Mouse (Mus musculus): Measurements from ENCODE around the gene Sgms2.

Gene Sgms2

DNA sequence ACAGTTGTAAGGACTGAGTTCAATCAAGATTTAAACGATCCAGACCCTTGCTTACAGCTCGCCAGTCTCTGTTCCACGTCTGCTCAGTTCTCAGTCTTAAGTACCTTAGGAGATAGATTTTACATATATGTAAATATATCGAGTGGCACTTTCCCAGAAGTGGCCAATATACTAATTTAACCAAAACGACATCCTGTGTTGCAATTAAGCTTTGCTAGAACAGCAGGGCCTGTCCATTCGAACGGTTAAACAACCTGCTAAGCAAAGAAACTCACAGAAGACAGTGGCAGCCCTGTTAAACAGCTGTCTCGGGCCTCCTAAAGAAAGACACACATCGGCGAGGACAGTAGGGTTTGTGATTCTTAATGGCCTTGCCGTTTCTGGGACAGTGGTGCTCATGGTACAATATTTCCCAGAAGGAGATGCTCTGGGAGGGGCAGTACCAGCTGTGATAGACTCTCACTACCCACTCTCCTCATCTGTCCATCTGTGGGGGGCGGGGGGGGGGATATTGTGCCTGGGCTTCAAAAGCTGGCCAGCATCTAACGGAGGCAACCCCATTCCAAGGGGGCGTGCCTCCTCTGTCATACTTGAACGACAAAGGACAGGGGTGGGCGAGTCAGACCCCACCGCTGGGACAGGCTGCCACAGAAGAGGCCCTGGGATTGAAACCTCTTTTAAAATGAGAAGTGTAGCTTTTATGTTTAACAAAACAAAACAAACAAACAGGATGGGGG, 9.1 kb downstream of the Sgms2 start:
- Histone ChIP-seq H3K27me3 (ENCODE audit: insufficient read depth, low read length) (peaks cover 3% of the 10 kb centered on the region; the same call in 1 of the 2 replicates), H3K36me3 (ENCODE audit: insufficient read depth, low read length) (no peaks in the 10 kb centered on the region), H3K9me3 (ENCODE audit: low read length) (no peaks in the 10 kb centered on the region; the same call in 1 of the 2 replicates)

DNA sequence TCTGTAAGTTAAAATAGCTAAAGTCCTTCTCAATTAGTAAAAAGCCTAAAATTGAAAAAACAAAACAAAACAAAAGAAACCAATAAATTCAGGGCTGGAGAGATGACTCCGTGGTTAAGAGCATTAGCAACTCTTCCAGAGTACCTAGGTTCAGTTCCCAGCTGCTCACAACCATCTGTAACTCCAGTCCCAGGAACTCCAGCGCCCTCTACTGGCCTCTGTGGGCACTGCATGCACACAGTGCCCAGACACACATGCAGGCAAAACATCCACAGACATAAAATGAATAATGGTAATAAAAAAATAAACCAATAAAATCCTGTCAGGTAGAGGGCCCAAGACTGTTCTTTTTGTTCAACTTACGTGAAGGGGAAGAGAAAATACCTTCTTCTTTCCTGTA, 10.6 kb downstream of the Sgms2 start:
- Histone ChIP-seq H3K9me3 (ENCODE audit: low read length) (no peaks in the 10 kb centered on the region; the same call in 1 of the 2 replicates), H3K36me3 (ENCODE audit: insufficient read depth, low read length) (no peaks in the 10 kb centered on the region), H3K4me1 (replicated peaks; ENCODE audit: low read depth, low read length) (peaks cover 24% of the 10 kb centered on the region), H3K27me3 (ENCODE audit: insufficient read depth, low read length) (no peaks in the 10 kb centered on the region), H3K4me3 (replicated peaks; ENCODE audit: low read length) (no peak overlapping the region)
- TF ChIP-seq CTCF (conservative IDR thresholded peaks at IDR 0.05; ENCODE audit: low read length) (peak; percentile 94), POU5F1 (IDR thresholded peaks at IDR 0.05; ENCODE audit: borderline replicate concordance, low read length) (no peak)

More for the DNA sequence above, 9.1 kb downstream of the Sgms2 start:
- no peak overlapping the region for H3K4me3 ChIP-seq (replicated peaks; ENCODE audit: low read length)
- TF ChIP-seq NANOG (IDR thresholded peaks at IDR 0.05; ENCODE audit: borderline replicate concordance, low read length): no peak
- no peak for TF ChIP-seq CTCF (conservative IDR thresholded peaks at IDR 0.05; ENCODE audit: low read length)
- TF ChIP-seq POU5F1 (IDR thresholded peaks at IDR 0.05; ENCODE audit: borderline replicate concordance, low read length): no peak
- peaks cover 15% of the 10 kb centered on the region for H3K4me1 ChIP-seq (replicated peaks; ENCODE audit: low read depth, low read length)

DNA sequence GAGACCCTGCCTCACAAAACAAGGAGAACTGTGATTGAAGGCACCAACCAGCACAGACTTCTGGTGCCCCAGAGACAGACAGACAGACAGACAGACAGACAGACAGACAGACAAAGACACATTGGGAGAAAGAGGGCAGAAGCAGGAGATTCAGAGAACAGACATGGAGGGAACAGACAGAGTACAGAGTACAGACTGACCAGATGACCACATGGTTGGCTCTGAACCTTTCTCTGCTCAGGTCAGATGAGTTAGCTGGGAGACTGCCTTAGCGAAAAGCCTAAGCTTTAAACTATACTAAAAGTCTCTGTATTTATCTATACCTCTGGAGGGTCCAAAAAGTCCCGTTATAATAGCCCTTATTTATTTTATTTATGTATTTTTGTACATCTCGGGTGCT, 11.8 kb downstream of the Sgms2 start:
- Histone ChIP-seq H3K9me3 (ENCODE audit: low read length) (no peaks in the 10 kb centered on the region; the same call in 1 of the 2 replicates), H3K4me3 (replicated peaks; ENCODE audit: low read length) (no peak overlapping the region), H3K27me3 (ENCODE audit: insufficient read depth, low read length) (no peaks in the 10 kb centered on the region), H3K36me3 (ENCODE audit: insufficient read depth, low read length) (no peaks in the 10 kb centered on the region), H3K4me1 (replicated peaks; ENCODE audit: low read depth, low read length) (peaks cover 27% of the 10 kb centered on the region)
- no peak for TF ChIP-seq POU5F1 (IDR thresholded peaks at IDR 0.05; ENCODE audit: borderline replicate concordance, low read length)
- TF ChIP-seq NANOG (IDR thresholded peaks at IDR 0.05; ENCODE audit: borderline replicate concordance, low read length): no peak
- no peak for TF ChIP-seq CTCF (conservative IDR thresholded peaks at IDR 0.05; ENCODE audit: low read length)

DNA sequence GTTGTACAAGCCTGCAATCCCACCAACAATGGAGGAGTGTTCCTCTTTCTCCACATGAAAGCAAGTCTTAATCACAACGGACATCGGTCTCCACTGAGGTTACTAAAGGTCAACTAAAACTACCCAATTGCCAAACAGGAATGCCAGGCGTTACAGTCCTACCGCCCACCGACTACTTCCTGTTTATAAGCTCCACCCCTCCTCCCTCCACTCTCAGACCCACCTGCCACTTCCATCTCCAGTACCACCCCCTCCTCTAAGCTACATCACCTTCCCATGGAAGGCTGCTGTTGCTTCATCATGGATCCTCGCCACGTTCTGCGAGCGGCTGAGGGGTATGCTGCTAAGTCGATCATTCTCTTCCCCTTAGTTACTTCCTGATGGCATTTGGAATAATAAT, 15.2 kb downstream of the Sgms2 start:
- Histone ChIP-seq H3K9me3 (ENCODE audit: low read length) (no peaks in the 10 kb centered on the region; the same call in 1 of the 2 replicates), H3K36me3 (ENCODE audit: insufficient read depth, low read length) (no peaks in the 10 kb centered on the region), H3K27me3 (ENCODE audit: insufficient read depth, low read length) (no peaks in the 10 kb centered on the region), H3K4me1 (replicated peaks; ENCODE audit: low read depth, low read length) (peaks cover 42% of the 10 kb centered on the region), H3K4me3 (replicated peaks; ENCODE audit: low read length) (no peak overlapping the region)
- TF ChIP-seq NANOG (IDR thresholded peaks at IDR 0.05; ENCODE audit: borderline replicate concordance, low read length) (no peak), POU5F1 (IDR thresholded peaks at IDR 0.05; ENCODE audit: borderline replicate concordance, low read length) (no peak), CTCF (conservative IDR thresholded peaks at IDR 0.05; ENCODE audit: low read length) (no peak)

DNA sequence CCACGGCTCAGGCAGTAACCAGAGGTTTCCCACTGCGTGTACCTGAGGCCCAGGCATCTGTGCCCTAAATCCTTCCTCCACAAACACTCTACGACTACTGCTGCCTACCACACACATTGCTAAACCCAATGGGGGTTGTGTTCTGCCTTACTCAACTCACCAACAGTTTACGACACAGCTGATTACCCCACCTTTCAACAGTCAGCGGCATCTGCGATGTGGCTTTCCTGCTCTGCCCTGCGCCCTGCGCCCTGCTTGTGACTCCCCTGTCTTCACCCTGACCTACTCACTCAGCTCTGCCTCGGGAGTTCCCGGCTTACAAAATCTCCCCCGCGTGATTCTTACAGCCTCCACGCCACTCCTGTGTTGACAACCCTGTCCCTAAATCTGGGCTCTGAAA, 16.7 kb downstream of the Sgms2 start:
- H3K4me3 ChIP-seq (replicated peaks; ENCODE audit: low read length): no peak overlapping the region
- H3K36me3 ChIP-seq (ENCODE audit: insufficient read depth, low read length): no peaks in the 10 kb centered on the region
- TF ChIP-seq CTCF (conservative IDR thresholded peaks at IDR 0.05; ENCODE audit: low read length) (no peak), POU5F1 (IDR thresholded peaks at IDR 0.05; ENCODE audit: borderline replicate concordance, low read length) (no peak), NANOG (IDR thresholded peaks at IDR 0.05; ENCODE audit: borderline replicate concordance, low read length) (no peak)
- H3K27me3 ChIP-seq (ENCODE audit: insufficient read depth, low read length): no peaks in the 10 kb centered on the region
- H3K9me3 ChIP-seq (ENCODE audit: low read length): no peaks in the 10 kb centered on the region
- peaks cover 52% of the 10 kb centered on the region for H3K4me1 ChIP-seq (replicated peaks; ENCODE audit: low read depth, low read length)

DNA sequence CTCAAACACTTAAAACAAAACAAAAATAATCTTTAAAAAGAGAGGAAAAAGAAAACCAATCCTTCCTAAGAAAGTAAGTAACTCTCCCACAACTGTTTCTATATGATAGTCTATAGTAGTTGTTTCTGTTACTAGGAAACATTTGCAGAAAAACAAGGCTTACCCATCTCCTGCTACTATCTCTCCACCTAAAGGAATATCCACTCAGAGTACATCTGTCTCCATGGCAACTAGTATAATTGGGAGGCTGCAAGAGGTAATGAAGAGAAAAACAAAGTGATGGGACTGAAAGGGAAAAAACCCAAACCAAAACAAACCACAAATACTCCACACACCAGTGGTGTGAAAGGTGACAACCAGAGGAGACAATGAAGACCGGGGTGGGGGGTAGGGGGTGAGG, 17.7 kb downstream of the Sgms2 start:
- TF ChIP-seq POU5F1 (IDR thresholded peaks at IDR 0.05; ENCODE audit: borderline replicate concordance, low read length): no peak
- TF ChIP-seq NANOG (IDR thresholded peaks at IDR 0.05; ENCODE audit: borderline replicate concordance, low read length): no peak
- no peak for TF ChIP-seq CTCF (conservative IDR thresholded peaks at IDR 0.05; ENCODE audit: low read length)
- H3K4me3 ChIP-seq (replicated peaks; ENCODE audit: low read length): no peak overlapping the region
- no peaks in the 10 kb centered on the region for H3K36me3 ChIP-seq (ENCODE audit: insufficient read depth, low read length)
- H3K4me1 ChIP-seq (replicated peaks; ENCODE audit: low read depth, low read length): peaks cover 62% of the 10 kb centered on the region
- H3K27me3 ChIP-seq (ENCODE audit: insufficient read depth, low read length): no peaks in the 10 kb centered on the region
- no peaks in the 10 kb centered on the region for H3K9me3 ChIP-seq (ENCODE audit: low read length)

DNA sequence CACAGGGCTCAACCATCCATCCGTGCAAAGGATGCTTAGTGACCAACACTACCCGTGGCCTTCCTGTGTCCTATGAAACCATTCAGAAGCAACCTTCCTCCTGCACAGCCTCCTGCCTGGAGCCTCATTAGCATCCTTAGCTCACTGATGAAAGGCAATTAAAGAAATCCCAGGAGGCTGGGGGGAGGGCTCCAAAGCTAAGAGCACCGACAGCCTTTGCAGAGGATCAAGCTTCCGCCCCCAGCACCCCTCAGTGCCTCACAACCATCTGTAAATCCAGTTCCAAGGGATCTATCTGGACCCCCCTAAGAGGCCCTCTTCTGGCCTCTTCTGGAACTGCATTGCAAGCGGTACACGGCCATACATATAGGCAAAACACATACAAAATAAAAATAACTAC, 19.4 kb downstream of the Sgms2 start:
- Histone ChIP-seq H3K4me1 (replicated peaks; ENCODE audit: low read depth, low read length) (peaks cover 69% of the 10 kb centered on the region), H3K4me3 (replicated peaks; ENCODE audit: low read length) (no peak overlapping the region), H3K9me3 (ENCODE audit: low read length) (no peaks in the 10 kb centered on the region), H3K36me3 (ENCODE audit: insufficient read depth, low read length) (no peaks in the 10 kb centered on the region), H3K27me3 (ENCODE audit: insufficient read depth, low read length) (no peaks in the 10 kb centered on the region)
- peak; percentile 90 for TF ChIP-seq CTCF (conservative IDR thresholded peaks at IDR 0.05; ENCODE audit: low read length)
- TF ChIP-seq POU5F1 (IDR thresholded peaks at IDR 0.05; ENCODE audit: borderline replicate concordance, low read length): no peak
- TF ChIP-seq NANOG (IDR thresholded peaks at IDR 0.05; ENCODE audit: borderline replicate concordance, low read length): 0 out of 2 replicates have a peak, but pooled peaks have one; percentile 21

DNA sequence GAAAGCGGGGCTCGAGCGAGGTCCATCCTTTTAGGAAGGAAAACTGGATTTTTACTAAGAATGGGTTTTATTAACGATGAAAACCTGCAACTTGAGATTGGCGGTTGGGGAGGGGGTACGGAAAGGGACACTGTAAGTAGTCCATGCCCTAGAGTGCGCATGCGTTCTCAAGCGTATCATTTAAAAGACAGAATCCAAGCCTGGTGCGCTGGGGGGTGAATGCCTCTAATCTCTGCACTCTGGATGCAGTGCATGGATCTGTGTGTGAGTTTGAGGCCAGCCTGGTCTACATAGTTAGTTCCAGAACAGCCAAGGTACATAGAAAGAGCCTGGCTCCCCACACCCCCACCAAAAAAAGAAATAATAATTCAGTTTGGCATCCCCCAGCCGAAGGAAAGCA, 19.8 kb downstream of the Sgms2 start:
- Histone ChIP-seq H3K27me3 (ENCODE audit: insufficient read depth, low read length) (no peaks in the 10 kb centered on the region), H3K9me3 (ENCODE audit: low read length) (no peaks in the 10 kb centered on the region), H3K36me3 (ENCODE audit: insufficient read depth, low read length) (no peaks in the 10 kb centered on the region), H3K4me3 (replicated peaks; ENCODE audit: low read length) (no peak overlapping the region), H3K4me1 (replicated peaks; ENCODE audit: low read depth, low read length) (peaks cover 65% of the 10 kb centered on the region)
- TF ChIP-seq NANOG (IDR thresholded peaks at IDR 0.05; ENCODE audit: borderline replicate concordance, low read length): no peak
- no peak for TF ChIP-seq POU5F1 (IDR thresholded peaks at IDR 0.05; ENCODE audit: borderline replicate concordance, low read length)
- TF ChIP-seq CTCF (conservative IDR thresholded peaks at IDR 0.05; ENCODE audit: low read length): no peak

DNA sequence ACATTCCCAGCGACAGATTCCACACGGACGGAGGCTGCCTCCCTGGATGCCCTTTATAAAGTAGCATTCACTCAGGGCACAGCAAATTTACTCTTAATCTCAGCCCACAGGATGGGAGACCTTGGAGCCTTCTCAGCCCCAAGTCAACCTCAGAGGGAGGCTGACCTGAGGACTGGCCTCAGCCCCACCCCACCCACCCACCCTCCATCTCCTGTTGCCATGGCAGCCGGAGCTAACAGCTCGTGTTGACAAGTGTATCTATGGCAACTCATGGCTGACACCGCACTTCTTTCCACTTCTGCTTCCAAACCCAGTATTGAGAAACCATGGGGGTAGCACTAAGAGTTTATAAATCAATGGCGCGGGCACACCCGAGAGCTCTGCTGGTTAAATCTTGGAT, 20.4 kb downstream of the Sgms2 start:
- no peaks in the 10 kb centered on the region for H3K36me3 ChIP-seq (ENCODE audit: insufficient read depth, low read length)
- no peak overlapping the region for H3K4me3 ChIP-seq (replicated peaks; ENCODE audit: low read length)
- TF ChIP-seq NANOG (IDR thresholded peaks at IDR 0.05; ENCODE audit: borderline replicate concordance, low read length): no peak
- no peak for TF ChIP-seq POU5F1 (IDR thresholded peaks at IDR 0.05; ENCODE audit: borderline replicate concordance, low read length)
- no peak for TF ChIP-seq CTCF (conservative IDR thresholded peaks at IDR 0.05; ENCODE audit: low read length)
- H3K9me3 ChIP-seq (ENCODE audit: low read length): no peaks in the 10 kb centered on the region
- no peaks in the 10 kb centered on the region for H3K27me3 ChIP-seq (ENCODE audit: insufficient read depth, low read length)
- peaks cover 60% of the 10 kb centered on the region for H3K4me1 ChIP-seq (replicated peaks; ENCODE audit: low read depth, low read length)
